18 mouse cellular contexts compared by ENCODE assay signal in the genomic region with DNA sequence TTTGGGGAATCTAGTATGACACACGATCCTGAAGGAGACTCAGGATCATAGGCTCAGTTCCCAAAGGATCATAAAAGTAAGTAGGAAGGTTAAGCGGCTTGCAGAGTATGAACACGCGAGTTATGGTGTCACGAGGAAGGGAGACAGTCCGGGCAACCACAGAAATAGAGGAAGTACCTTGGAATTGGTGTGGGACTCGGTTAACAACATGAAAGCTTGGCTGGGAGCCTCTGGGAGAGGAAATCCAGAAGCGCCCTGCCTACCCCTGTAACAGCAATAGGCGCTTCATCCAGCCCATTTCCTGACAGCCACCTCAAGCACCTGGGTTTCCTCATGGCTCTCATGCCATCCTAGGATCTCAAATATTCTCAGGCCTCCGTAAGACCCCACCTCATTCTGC. TPM values are rescaled to one million over a fixed set of nuclear protein-coding genes. Genes with fewer than 3 reads are reported as not detected.
DNase-seq lines count a peak whose midpoint lies in the region; ATAC-seq and TF ChIP-seq lines count a peak whose summit lies in the region.
"Had no signal": no experiment of that assay in that cellular context is flagged by ENCODE, and none has a peak within 500 bp of the region (broad histone marks: within the 10 kb centered on the region; RNA-seq: fewer than 3 reads in every experiment).

No protein-coding gene starts in this region.

- no peaks in the 10 kb centered on the region for H3K27me3 ChIP-seq in liver, embryonic 12.5 days (replicated peaks)
- H3K27me3 ChIP-seq in cerebellum, adult 2 months (ENCODE audit: control insufficient read depth, insufficient read depth, low read length), result no peaks in the 10 kb centered on the region
- H3K27me3 ChIP-seq: CH12.LX; heart, embryonic 15.5 days; hindbrain, embryonic 13.5 days had no signal

- H3K4me1 ChIP-seq in bone marrow, adult 2 months (ENCODE audit: control insufficient read depth, insufficient read depth, low read length), result no peaks in the 10 kb centered on the region; the same call in 1 of the 2 replicates
- peaks cover 82% of the 10 kb centered on the region for H3K4me1 ChIP-seq in liver, embryonic 12.5 days
- H3K4me1 ChIP-seq in cerebellum, adult 2 months (ENCODE audit: control insufficient read depth, insufficient read depth, low read length), result no peaks in the 10 kb centered on the region; the same call in 1 of the 2 replicates

- H3K36me3 ChIP-seq in liver, embryonic 12.5 days, result peaks cover 34% of the 10 kb centered on the region
- H3K36me3 ChIP-seq: heart, embryonic 15.5 days had no signal

- H3K9ac ChIP-seq in liver, embryonic 12.5 days, result peak overlapping the region; percentile 67
- H3K9ac ChIP-seq: heart, embryonic 15.5 days; hindbrain, embryonic 13.5 days had no signal

- ATAC-seq in liver, embryonic 12.5 days, result no peak
- ATAC-seq: midbrain, embryonic 16.5 days had no signal

- H3K4me3 ChIP-seq in layer of hippocampus, adult 2 months, result no peak overlapping the region
- H3K4me3 ChIP-seq in bone marrow, adult 2 months (replicated peaks; ENCODE audit: control insufficient read depth, low read depth, low read length), result peak overlapping the region; percentile 48
- H3K4me3 ChIP-seq in liver, embryonic 12.5 days, result peak overlapping the region; percentile 39
- H3K4me3 ChIP-seq in cerebellum, adult 2 months (replicated peaks; ENCODE audit: insufficient read depth, low read depth, low read length), result no peak overlapping the region
- H3K4me3 ChIP-seq: heart, embryonic 15.5 days; hindbrain, embryonic 13.5 days had no signal

- WGBS in bone marrow, adult 2 months, result 47% methylated on average over 10 of the region's 10 CpGs
- 53% methylated on average over 10 of the region's 10 CpGs for WGBS in liver, embryonic 12.5 days (ENCODE audit: insufficient replicate concordance)
- WGBS in cerebellum, adult 2 months, result 90% methylated on average over 10 of the region's 10 CpGs

- DNase-seq in heart, adult 11 months, result peak; percentile 87
- DNase-seq in heart, adult 8-10 months (ENCODE audit: low spot score), result no peak
- DNase-seq in layer of hippocampus, adult 2 months (ENCODE audit: low spot score in 2 of 2), result no peak
- DNase-seq in layer of hippocampus, postnatal 10 days (ENCODE audit: low spot score in 2 of 2), result no peak
- DNase-seq in ovary, adult 18-20 months (ENCODE audit: low spot score), result no peak
- DNase-seq in cerebellum, adult 2 months, result no peak
- DNase-seq: adrenal gland, adult 2 months; cerebellum, adult 11-12 months; cerebellum, postnatal 36 days; gastrocnemius, postnatal 14 days; kidney, adult 11 months; thymus, postnatal 14 days had no signal

- no peak for TF ChIP-seq CTCF in layer of hippocampus, adult 2 months (conservative IDR thresholded peaks at IDR 0.05)
- no peak for TF ChIP-seq CTCF in bone marrow, adult 2 months (IDR thresholded peaks at IDR 0.05; ENCODE audit: control insufficient read depth, insufficient read depth, low read length)
- no peak for TF ChIP-seq CTCF in cerebellum, adult 2 months (IDR thresholded peaks at IDR 0.05; ENCODE audit: borderline replicate concordance, insufficient read depth, low read depth, low read length)

- H3K4me2 ChIP-seq in liver, embryonic 12.5 days, result peak overlapping the region; percentile 65
- H3K4me2 ChIP-seq: heart, embryonic 15.5 days; hindbrain, embryonic 13.5 days had no signal

- no peaks in the 10 kb centered on the region for H3K9me3 ChIP-seq in liver, embryonic 12.5 days (replicated peaks)
- H3K9me3 ChIP-seq: heart, embryonic 15.5 days; hindbrain, embryonic 13.5 days had no signal

- peak overlapping the region; percentile 79 for H3K27ac ChIP-seq in layer of hippocampus, adult 2 months
- H3K27ac ChIP-seq in bone marrow, adult 2 months (ENCODE audit: control insufficient read depth, insufficient read depth, low read depth, low read length, poor library complexity), result peak overlapping the region; percentile 37; the same call in 1 of the 2 replicates
- H3K27ac ChIP-seq in liver, embryonic 12.5 days, result peak overlapping the region; percentile 91
- H3K27ac ChIP-seq in cerebellum, adult 2 months (ENCODE audit: insufficient read depth, low read length), result no peak overlapping the region
- H3K27ac ChIP-seq: heart, embryonic 15.5 days; hindbrain, embryonic 13.5 days had no signal

- TF ChIP-seq POLR2A in bone marrow, adult 2 months (IDR thresholded peaks at IDR 0.05; ENCODE audit: borderline replicate concordance, control insufficient read depth, low read depth, low read length), result no peak
- TF ChIP-seq POLR2A in cerebellum, adult 2 months (IDR thresholded peaks at IDR 0.05; ENCODE audit: borderline replicate concordance, insufficient read depth, low read length), result no peak

RNA-seq across cellular contexts. Expression of a gene that starts 7.3 kb away (rescaled TPM):
- total RNA-seq in heart, adult 8-10 months (2022), result 10 to 100 TPM; 24.7 to 39.2 (median 28.2) TPM
- total RNA-seq in layer of hippocampus, adult 2 months (2021), result 100 to 1,000 TPM; 154 to 159 TPM
- total RNA-seq in layer of hippocampus, postnatal 10 days (2021), result 100 to 1,000 TPM; 132 to 150 TPM
- polyA plus RNA-seq in bone marrow, adult 2 months (2011; ENCODE audit: insufficient read depth, insufficient read length, low replicate concordance, missing spikeins), result 114 and 196 TPM in 2 replicates
- 77.7 and 79.0 TPM in 2 replicates for polyA plus RNA-seq in liver, embryonic 12.5 days (2016; fragmentation: Nextera tagmentation; extraction: Ambion mirVana)
- 146 and 150 TPM in 2 replicates for polyA plus RNA-seq in cerebellum, adult 2 months (2012; rRNA removed)

RNA-seq across cellular contexts. Expression of a gene that starts 39.7 kb away (rescaled TPM):
- total RNA-seq in heart, adult 8-10 months (2022), result 10 to 100 TPM in 2 of 4 experiments, 1 to 10 TPM in 2; 9.8 to 18.6 (median 10.8) TPM
- 10 to 100 TPM; 27.0 to 30.0 TPM for total RNA-seq in layer of hippocampus, adult 2 months (2021)
- 10 to 100 TPM; 47.3 to 48.7 TPM for total RNA-seq in layer of hippocampus, postnatal 10 days (2021)
- polyA plus RNA-seq in bone marrow, adult 2 months (2011; ENCODE audit: insufficient read depth, insufficient read length, low replicate concordance, missing spikeins), result 23.3 and 41.2 TPM in 2 replicates
- polyA plus RNA-seq in liver, embryonic 12.5 days (2016; fragmentation: Nextera tagmentation; extraction: Ambion mirVana), result 44.5 and 44.6 TPM in 2 replicates
- polyA plus RNA-seq in cerebellum, adult 2 months (2012; rRNA removed), result 39.1 and 39.6 TPM in 2 replicates

Comparison
In these comparisons a context has a peak if more than half of its experiments do, and no peak if none do; other contexts are left out.
1. H3K4me3 ChIP-seq: peak in bone marrow, adult 2 months (single experiment) and liver, embryonic 12.5 days (single experiment); none in layer of hippocampus, adult 2 months (single experiment) and cerebellum, adult 2 months (single experiment).